Mouse (Mus musculus) thymus, adult 2 months (tissue): ENCODE data around the gene Fbln1. TPM values are rescaled to one million over a fixed set of nuclear protein-coding genes. Genes with fewer than 3 reads are reported as not detected.
"Not testable (repeated sequence)": the region's sequence is repeated elsewhere in the genome, so short reads cannot be mapped to it uniquely, and the experiment has no call there.

ENCODE experiments used
- DNase-seq: peaks from one replicate; pipeline ENCODE4 v3.0.0; 2021
- H3K27ac ChIP-seq: fragments of 200-500 bp; 2 replicates; pipeline ENCODE4 v1.5.1; 2012; ENCODE audit warnings: low read length, control low read depth; ENCODE audit not compliant: control insufficient read depth, insufficient read depth
- H3K27me3 ChIP-seq: fragments of 200-500 bp; 2 replicates; pipeline ENCODE4 v1.6.1; 2012; ENCODE audit warnings: mild to moderate bottlenecking, low read length, moderate library complexity, mixed read lengths; ENCODE audit not compliant: control insufficient read depth, insufficient read depth
- H3K36me3 ChIP-seq: fragments of 200-500 bp; 2 replicates; pipeline ENCODE4 v1.6.1; 2012; ENCODE audit warnings: mild to moderate bottlenecking, low read length, moderate library complexity; ENCODE audit not compliant: control insufficient read depth, insufficient read depth
- H3K4me1 ChIP-seq: fragments of 200-500 bp; replicated peaks from 2 replicates; pipeline ENCODE4 v1.6.1; 2012; ENCODE audit warnings: low read length; ENCODE audit not compliant: control insufficient read depth, insufficient read depth
- H3K4me3 ChIP-seq: fragments of 200-500 bp; 2 replicates; pipeline ENCODE4 v1.5.1; 2012; ENCODE audit warnings: mild to moderate bottlenecking, low read length, control low read depth, moderate library complexity; ENCODE audit not compliant: control insufficient read depth, insufficient read depth
- CTCF ChIP-seq: fragments of 200-500 bp; IDR thresholded peaks from 2 replicates; pipeline ENCODE4 v1.5.1; 2012; ENCODE audit warnings: mild to moderate bottlenecking, control low read depth, low read length, moderate library complexity, borderline replicate concordance; ENCODE audit not compliant: control insufficient read depth, poor library complexity, insufficient read depth; ENCODE audit errors: extremely low read depth
- POLR2A ChIP-seq: fragments of 200-500 bp; IDR thresholded peaks from 2 replicates; pipeline ENCODE4 v1.6.1; 2012; ENCODE audit warnings: mild to moderate bottlenecking, low read length, control low read depth, moderate library complexity; ENCODE audit not compliant: control insufficient read depth, poor library complexity, insufficient read depth; ENCODE audit errors: extremely low read depth
- WGBS: fragments of 180-500 bp; shearing (Covaris S2); methylation state at CpG from one replicate; pipeline ENCODE4 v1.1.7; 2018; 5-methylcytosine and 5-hydroxymethylcytosine counted together
- polyA plus RNA-seq: library from polyadenylated mRNA; depleted of rRNA; stranded (reverse); fragments of >200 nt; gene quantifications from 2 replicates; pipeline ENCODE4 v1.2.3, GENCODE M21; 2012; rRNA removed

Gene Fbln1
- polyA plus RNA-seq, 1 experiment: 46.8 TPM

DNA sequence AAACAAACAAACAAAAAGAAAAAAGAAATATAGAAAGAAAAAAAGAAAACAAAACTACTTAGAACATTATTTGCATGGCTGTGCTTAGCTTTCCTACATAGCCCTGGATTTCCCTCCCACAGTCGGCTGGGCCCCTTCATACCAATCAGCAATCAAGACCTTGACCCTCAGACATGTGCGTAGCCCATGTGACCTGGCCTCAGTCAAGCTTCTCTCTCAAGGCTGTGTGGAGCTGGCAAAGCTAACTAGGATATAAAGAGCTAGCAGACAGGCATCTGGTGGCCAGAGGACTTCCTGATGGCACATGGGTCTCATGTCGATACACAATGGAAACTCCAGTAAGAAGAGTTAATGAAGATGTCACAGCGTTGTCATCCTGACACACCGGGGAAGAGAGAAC lies 123.3 kb downstream of the Fbln1 start:
- no peak overlapping the region for H3K27ac ChIP-seq
- H3K4me3 ChIP-seq: no peak overlapping the region
- no peak for DNase-seq
- no peaks in the 10 kb centered on the region for H3K27me3 ChIP-seq
- peaks cover 6% of the 10 kb centered on the region for H3K4me1 ChIP-seq
- H3K36me3 ChIP-seq: no peaks in the 10 kb centered on the region
- TF ChIP-seq POLR2A: no peak
- TF ChIP-seq CTCF: no peak
- WGBS: 97% methylated on average over 5 of the region's 5 CpGs

DNA sequence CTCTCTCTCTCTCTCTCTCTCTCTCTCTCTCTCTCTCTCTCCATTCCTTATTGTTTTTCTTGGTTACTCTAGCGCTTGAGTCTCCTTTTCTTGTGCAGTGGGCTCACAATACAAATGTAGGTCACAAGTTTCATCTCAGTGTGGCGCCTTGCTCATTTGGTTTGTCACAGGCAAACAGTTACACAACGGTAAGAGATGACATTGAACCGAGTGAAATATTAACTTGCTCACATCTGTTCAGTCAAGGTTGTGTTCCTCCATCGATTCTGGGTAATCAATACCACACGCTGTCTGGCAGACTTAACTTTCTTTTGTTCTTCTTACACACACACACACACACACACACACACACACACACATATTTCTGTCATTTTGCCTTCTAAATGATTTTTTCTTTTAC lies 124.3 kb downstream of the Fbln1 start:
- no peak for TF ChIP-seq CTCF
- TF ChIP-seq POLR2A: no peak
- no peak overlapping the region for H3K27ac ChIP-seq
- DNase-seq: no peak
- 96% methylated on average over 6 of the region's 6 CpGs for WGBS
- peaks cover 6% of the 10 kb centered on the region for H3K4me1 ChIP-seq
- no peaks in the 10 kb centered on the region for H3K27me3 ChIP-seq
- no peaks in the 10 kb centered on the region for H3K36me3 ChIP-seq
- H3K4me3 ChIP-seq: no peak overlapping the region

DNA sequence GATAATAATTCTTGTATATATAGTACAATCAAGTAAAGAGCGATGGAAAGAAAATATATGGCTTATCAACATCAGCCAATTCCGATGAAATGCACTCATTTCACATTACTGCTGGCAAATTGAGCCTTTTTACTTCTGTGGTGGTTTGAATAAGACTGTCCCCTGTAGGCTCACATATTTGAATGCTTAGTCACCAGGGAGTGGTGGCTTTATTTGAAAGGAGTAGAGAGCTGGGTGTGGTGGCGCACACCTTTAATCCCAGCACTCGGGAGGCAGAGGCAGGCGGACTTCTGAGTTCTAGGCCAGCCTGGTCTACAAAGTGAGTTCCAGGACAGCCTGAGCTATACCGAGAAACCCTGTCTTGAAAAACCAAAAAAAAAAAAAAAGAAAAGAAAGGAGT lies 127.8 kb downstream of the Fbln1 start:
- H3K4me1 ChIP-seq: peaks cover 13% of the 10 kb centered on the region
- 86% methylated on average over 6 of the region's 6 CpGs for WGBS
- H3K36me3 ChIP-seq, H3K27ac ChIP-seq, H3K27me3 ChIP-seq, DNase-seq, H3K4me3 ChIP-seq: not testable (repeated sequence)

DNA sequence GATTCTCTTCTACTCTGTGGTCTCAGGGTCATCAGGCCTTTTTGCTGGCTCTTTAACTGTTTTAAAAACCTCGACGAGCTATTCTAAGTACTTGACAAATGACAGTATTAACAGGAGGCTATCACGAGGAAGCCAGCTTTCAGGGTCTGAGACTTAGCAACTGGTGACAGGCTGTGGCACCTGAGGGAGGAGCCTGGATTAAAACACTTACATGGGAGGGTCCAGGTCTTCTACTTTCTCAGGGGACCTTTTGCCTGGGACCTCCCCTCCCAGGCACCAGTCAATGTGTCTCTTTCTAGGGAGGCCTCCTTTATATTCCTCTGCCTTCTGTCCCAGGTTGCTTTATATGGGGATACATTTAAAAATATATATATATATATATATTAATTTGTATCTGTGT lies 128.5 kb downstream of the Fbln1 start:
- Histone ChIP-seq H3K27ac (no peak overlapping the region), H3K36me3 (no peaks in the 10 kb centered on the region), H3K4me1 (peaks cover 15% of the 10 kb centered on the region), H3K27me3 (no peaks in the 10 kb centered on the region), H3K4me3 (no peak overlapping the region)
- WGBS: 82% methylated on average over 3 of the region's 3 CpGs
- no peak for TF ChIP-seq POLR2A
- TF ChIP-seq CTCF: no peak
- DNase-seq: no peak

DNA sequence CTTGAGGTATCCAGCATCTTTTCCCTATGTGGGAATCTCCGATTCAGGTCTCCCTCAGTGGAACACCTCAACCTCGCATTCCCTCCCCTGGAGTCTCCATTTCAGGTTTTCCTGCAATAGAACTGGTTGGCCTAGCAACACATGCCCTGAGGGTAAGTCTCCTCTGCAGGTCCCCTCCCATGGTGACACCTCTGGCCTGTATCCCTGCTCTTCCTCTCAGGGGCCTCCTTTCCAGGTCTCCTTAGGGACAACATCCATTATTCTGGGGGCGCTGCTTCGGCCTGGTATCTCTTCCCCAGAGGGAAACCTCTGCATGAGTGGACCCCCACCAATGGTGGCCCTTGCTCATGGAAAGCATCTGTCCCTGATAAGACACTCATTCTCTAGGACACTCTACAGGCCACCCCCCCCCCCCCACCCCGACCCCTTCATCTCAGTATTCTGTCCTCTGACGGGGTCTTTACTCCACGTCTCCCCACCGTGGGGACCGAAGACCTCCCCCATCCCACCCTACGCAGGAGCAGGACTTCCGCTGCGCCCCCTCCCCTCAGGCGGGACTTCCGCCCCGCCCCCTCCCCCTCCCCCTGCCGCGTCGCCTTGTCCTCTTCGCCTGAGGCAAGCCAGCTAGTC lies 130.0 kb downstream of the Fbln1 start, which contains the start of gene Atxn10:
Atxn10 (plus strand) TSS at position 575 of the 630 bp plus-strand sequence.
- H3K36me3 ChIP-seq: no peaks in the 10 kb centered on the region
- no peaks in the 10 kb centered on the region for H3K27me3 ChIP-seq
- H3K4me1 ChIP-seq: peaks cover 15% of the 10 kb centered on the region
- H3K27ac ChIP-seq: peak within 1 kb of the TSS; percentile 52
- TF ChIP-seq CTCF (no peak), POLR2A (no peak)
- 50% methylated on average over 7 of the region's 19 CpGs for WGBS
- H3K4me3 ChIP-seq: peak within 1 kb of the TSS; percentile 66
- no peak for DNase-seq

Other genes with a start within 250 kb of the Fbln1 start
- 15.9 and 19.6 TPM in 2 replicates for gene 5031439G07Rik, start 217.4 kb upstream of the Fbln1 start, polyA plus RNA-seq
- 2.8 and 4.7 TPM in 2 replicates for gene Upk3a, start 188.8 kb upstream of the Fbln1 start, polyA plus RNA-seq
- 6.8 TPM in 2 replicates for gene Fam118a, start 177.0 kb upstream of the Fbln1 start, polyA plus RNA-seq
- 0.24 TPM in 1 of 2 replicates, not detected in the other for gene Smc1b, start 74.0 kb upstream of the Fbln1 start, polyA plus RNA-seq
- 0.09 and 0.19 TPM in 2 replicates for gene Ribc2, start 73.9 kb upstream of the Fbln1 start, polyA plus RNA-seq
- 112 and 142 TPM in 2 replicates for gene Atxn10, start 130.3 kb downstream of the Fbln1 start, polyA plus RNA-seq